Mouse (Mus musculus): ENCODE data around the gene Ypel2. TPM values are rescaled to one million over a fixed set of nuclear protein-coding genes. Genes with fewer than 3 reads are reported as not detected.

Gene Ypel2
- total and polyA plus RNA-seq, 2 experiments from 2014 or later = 3.6 to 4.6 TPM

DNA sequence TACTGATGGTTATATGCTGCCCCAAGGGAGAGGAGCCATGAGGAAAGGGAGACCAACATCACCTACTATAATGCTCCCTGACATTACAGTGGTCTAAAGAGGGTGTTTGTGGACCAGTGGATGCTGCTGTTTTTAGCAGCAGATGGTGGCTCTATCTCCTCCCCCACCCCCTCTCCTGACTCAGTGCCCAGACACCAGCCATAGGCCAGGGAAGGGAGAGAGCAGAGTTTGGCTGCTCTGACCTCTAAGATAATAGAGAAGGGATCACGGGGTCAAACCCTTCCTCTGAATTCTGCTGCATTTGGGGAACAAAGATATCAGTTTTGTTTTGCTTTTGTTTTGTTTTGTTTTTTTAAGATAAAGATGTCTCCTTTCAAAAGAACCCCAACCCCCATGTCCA, 30.5 kb downstream of the Ypel2 start:
- Histone ChIP-seq H3K9ac (replicated peaks; ENCODE audit: low read length) (no peak overlapping the region), H3K27ac (no peak overlapping the region), H3K4me2 (ENCODE audit: low read depth, low read length) (no peak overlapping the region), H3K4me1 (ENCODE audit: insufficient read depth, low read length) (peaks cover 8% of the 10 kb centered on the region), H3K36me3 (ENCODE audit: insufficient read depth, low read length) (no peaks in the 10 kb centered on the region), H3K27me3 (ENCODE audit: insufficient read depth, low read length) (no peaks in the 10 kb centered on the region), H3K4me3 (ENCODE audit: low read length) (no peak overlapping the region), H3K9me3 (ENCODE audit: low read length) (no peaks in the 10 kb centered on the region)
- DNase-seq (ENCODE audit: low spot score) = no peak
- TF ChIP-seq CTCF (IDR thresholded peaks at IDR 0.05; ENCODE audit: low read depth) = no peak
- 44% methylated on average over 1 of the region's 1 CpGs for WGBS
- ATAC-seq = no peak

DNA sequence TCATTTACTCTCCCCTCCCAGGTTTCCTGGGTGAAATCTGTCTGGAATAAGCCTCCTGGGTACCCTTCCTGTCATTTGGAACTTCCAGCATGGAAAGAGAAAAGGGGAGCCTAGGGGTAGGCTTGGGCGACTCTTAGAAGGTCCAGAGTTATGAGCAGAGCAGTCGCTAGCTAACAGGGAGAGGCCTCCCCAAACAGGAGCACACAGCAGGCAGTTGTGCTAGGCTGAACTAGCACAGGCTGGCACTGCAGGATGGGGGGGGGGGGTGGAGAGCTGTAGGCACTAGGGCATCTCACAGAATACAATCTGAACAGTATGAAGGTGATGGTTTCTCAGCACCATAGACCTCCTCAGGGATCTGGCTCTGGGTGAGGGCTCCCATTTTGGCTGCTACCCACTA, 31.1 kb downstream of the Ypel2 start:
- no peak for TF ChIP-seq CTCF (IDR thresholded peaks at IDR 0.05; ENCODE audit: low read depth)
- Histone ChIP-seq H3K4me2 (ENCODE audit: low read depth, low read length) (no peak overlapping the region), H3K4me3 (ENCODE audit: low read length) (no peak overlapping the region), H3K27ac (no peak overlapping the region), H3K27me3 (ENCODE audit: insufficient read depth, low read length) (no peaks in the 10 kb centered on the region), H3K9ac (replicated peaks; ENCODE audit: low read length) (no peak overlapping the region), H3K36me3 (ENCODE audit: insufficient read depth, low read length) (no peaks in the 10 kb centered on the region), H3K9me3 (ENCODE audit: low read length) (no peaks in the 10 kb centered on the region), H3K4me1 (ENCODE audit: insufficient read depth, low read length) (peaks cover 8% of the 10 kb centered on the region)
- DNase-seq (ENCODE audit: low spot score) (no peak), ATAC-seq (no peak)
- WGBS = 68% methylated on average over 2 of the region's 2 CpGs

DNA sequence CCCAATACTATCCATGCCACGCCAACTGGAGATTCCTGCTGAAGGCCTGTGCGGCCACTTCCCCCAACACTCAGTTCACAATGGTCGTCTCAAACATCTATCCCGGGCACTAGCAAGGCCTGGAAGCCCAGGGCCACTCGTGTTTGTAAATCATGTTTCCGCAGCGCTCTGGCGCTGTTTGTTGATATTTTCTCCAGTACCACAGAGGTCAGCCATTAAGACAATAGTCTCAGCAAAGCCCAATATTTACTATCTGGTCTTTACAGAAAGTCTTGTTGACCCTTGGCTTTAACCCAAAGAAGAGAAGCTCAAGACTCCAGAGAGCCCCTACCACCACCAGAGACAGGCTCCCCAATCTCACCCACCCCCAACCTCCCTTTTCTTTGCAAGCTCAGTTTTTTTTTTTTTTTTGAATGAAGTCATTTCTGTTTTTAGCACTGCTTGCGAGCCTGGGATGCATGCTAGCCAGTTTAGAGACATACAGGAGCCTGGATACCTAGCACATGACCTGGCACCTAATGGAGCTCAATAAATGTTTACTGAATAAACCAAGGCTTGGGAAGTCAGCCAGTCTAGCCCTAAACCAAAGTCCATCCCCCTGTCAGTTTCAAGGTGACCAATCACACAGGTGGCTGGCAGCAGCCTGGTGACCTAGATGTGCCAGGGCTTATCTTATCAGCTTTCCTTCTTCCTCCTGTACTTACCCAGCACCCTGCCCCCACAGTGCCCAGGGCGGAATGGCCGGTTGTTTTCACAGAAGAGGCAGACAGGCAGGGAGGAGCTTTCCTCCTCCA, 31.8 kb downstream of the Ypel2 start:
- no peak for ATAC-seq
- Histone ChIP-seq H3K27me3 (ENCODE audit: insufficient read depth, low read length) (no peaks in the 10 kb centered on the region), H3K9me3 (ENCODE audit: low read length) (no peaks in the 10 kb centered on the region), H3K4me1 (ENCODE audit: insufficient read depth, low read length) (peaks cover 8% of the 10 kb centered on the region), H3K4me2 (ENCODE audit: low read depth, low read length) (no peak overlapping the region), H3K4me3 (ENCODE audit: low read length) (no peak overlapping the region), H3K27ac (peak overlapping the region; percentile 41; the same call in 1 of the 2 replicates), H3K36me3 (ENCODE audit: insufficient read depth, low read length) (no peaks in the 10 kb centered on the region), H3K9ac (replicated peaks; ENCODE audit: low read length) (no peak overlapping the region)
- 75% methylated on average over 11 of the region's 11 CpGs for WGBS
- no peak for DNase-seq (ENCODE audit: low spot score)
- TF ChIP-seq CTCF (IDR thresholded peaks at IDR 0.05; ENCODE audit: low read depth) = no peak

DNA sequence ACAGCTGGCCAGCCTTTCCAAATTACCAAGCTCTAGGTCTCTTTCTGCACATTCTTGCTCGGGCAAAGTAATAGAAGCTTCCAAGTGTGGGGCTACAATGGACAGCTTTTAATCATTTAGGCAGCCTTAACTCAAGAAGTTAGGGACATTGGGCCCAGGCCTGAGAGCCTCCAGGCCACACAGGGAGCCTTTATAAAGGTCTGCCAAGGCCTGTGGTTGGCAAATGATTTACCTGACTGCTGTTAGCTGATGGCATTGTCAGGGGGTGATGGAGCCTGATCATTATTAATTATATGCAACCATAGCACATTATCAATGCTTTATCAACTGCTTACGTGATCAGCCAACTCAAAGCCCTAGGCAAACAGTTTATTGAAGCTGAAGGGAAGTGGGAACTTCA, 33.2 kb downstream of the Ypel2 start:
- no peak for ATAC-seq
- TF ChIP-seq CTCF (IDR thresholded peaks at IDR 0.05; ENCODE audit: low read depth) = no peak
- no peak overlapping the region for H3K27ac ChIP-seq

DNA sequence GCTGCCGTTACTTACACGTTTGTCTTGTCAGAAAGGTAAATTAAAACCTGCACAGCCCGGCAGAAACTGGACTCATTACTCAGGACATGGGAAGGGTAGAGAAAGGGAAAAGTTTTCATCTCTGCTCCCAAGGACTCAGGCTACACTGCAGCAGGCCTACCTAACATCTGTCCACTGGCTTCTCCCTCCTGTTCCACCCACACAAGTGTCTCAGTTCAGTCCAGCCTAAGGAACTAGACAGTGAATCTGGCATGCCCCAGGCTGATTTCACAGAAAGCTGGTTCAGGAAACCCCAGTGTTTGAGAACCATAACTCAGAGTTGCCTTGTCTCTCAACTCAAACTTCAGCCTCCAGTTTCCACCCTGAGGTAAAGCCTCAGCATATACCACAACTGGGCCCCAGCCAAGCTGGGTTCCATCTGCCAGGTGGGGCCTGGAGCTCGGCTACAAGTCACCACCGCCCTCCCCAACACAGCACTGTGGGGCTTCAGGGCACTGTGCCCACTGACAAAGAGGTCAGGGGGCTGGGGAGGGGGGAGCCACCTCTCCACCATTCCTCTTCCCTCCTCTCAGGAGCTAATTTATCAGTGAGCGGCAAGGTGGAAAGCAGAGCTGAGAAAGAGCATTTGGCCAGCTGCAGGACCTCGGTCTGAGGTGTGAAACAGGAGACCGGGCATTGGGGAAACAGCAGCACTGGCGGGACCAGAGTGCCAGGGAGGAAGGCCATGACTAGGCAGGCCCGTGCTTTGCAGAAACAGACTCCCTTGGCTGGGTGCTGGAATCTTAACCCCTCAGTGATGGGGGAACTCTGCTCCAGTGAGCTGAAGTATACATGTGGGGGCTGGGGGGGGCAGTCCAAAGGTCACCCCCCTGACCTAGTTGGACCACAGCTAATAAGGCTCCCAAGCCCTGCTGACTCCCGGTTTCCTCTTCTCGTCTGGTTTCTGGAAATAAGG, 34.5 kb downstream of the Ypel2 start:
- WGBS = 47% methylated on average over 12 of the region's 12 CpGs
- Histone ChIP-seq H3K9me3 (ENCODE audit: low read length) (no peaks in the 10 kb centered on the region), H3K4me3 (ENCODE audit: low read length) (no peak overlapping the region), H3K36me3 (ENCODE audit: insufficient read depth, low read length) (no peaks in the 10 kb centered on the region), H3K4me1 (ENCODE audit: insufficient read depth, low read length) (peaks cover 8% of the 10 kb centered on the region), H3K27ac (no peak overlapping the region), H3K27me3 (ENCODE audit: insufficient read depth, low read length) (no peaks in the 10 kb centered on the region), H3K4me2 (ENCODE audit: low read depth, low read length) (no peak overlapping the region), H3K9ac (replicated peaks; ENCODE audit: low read length) (no peak overlapping the region)
- TF ChIP-seq CTCF (IDR thresholded peaks at IDR 0.05; ENCODE audit: low read depth) = no peak
- ATAC-seq (no peak), DNase-seq (ENCODE audit: low spot score) (no peak)

More for the DNA sequence above, 33.2 kb downstream of the Ypel2 start:
- H3K4me1 ChIP-seq (ENCODE audit: insufficient read depth, low read length) = peaks cover 8% of the 10 kb centered on the region
- no peak overlapping the region for H3K4me3 ChIP-seq (ENCODE audit: low read length)
- no peak overlapping the region for H3K9ac ChIP-seq (replicated peaks; ENCODE audit: low read length)
- H3K36me3 ChIP-seq (ENCODE audit: insufficient read depth, low read length) = no peaks in the 10 kb centered on the region
- DNase-seq (ENCODE audit: low spot score) = no peak
- no peak overlapping the region for H3K4me2 ChIP-seq (ENCODE audit: low read depth, low read length)
- 56% methylated on average over 2 of the region's 2 CpGs for WGBS
- H3K27me3 ChIP-seq (ENCODE audit: insufficient read depth, low read length) = no peaks in the 10 kb centered on the region
- no peaks in the 10 kb centered on the region for H3K9me3 ChIP-seq (ENCODE audit: low read length)

DNA sequence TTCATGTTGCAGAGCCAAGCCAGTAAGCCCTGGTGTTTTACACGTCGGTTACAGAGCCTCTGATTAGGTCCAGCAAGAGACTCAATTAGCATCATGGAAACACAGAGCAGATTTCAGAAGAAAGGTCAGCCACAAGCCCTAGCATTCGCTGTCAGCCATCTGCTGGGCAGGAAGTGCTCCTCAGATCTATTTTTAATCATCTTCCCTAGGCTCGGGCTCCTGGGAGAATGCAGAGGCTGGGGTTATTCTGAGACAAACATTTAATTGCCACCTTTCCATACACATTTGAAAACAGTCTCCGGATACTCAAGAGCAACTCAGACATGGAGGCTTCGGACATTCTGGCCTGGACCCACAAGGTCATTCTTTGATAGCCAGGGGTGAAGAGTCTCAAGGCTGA, 35.3 kb downstream of the Ypel2 start:
- H3K4me2 ChIP-seq (ENCODE audit: low read depth, low read length) = no peak overlapping the region
- no peak overlapping the region for H3K4me3 ChIP-seq (ENCODE audit: low read length)
- H3K27me3 ChIP-seq (ENCODE audit: insufficient read depth, low read length) = no peaks in the 10 kb centered on the region
- TF ChIP-seq CTCF (IDR thresholded peaks at IDR 0.05; ENCODE audit: low read depth) = no peak
- no peak for DNase-seq (ENCODE audit: low spot score)
- WGBS = 55% methylated on average over 6 of the region's 6 CpGs
- no peak overlapping the region for H3K9ac ChIP-seq (replicated peaks; ENCODE audit: low read length)
- no peak for ATAC-seq
- H3K36me3 ChIP-seq (ENCODE audit: insufficient read depth, low read length) = no peaks in the 10 kb centered on the region
- H3K4me1 ChIP-seq (ENCODE audit: insufficient read depth, low read length) = peaks cover 8% of the 10 kb centered on the region
- H3K27ac ChIP-seq = no peak overlapping the region
- no peaks in the 10 kb centered on the region for H3K9me3 ChIP-seq (ENCODE audit: low read length)

Measured in hindbrain, postnatal 0 days (tissue).